In genomic region chr13:114387521-114388171, GRCm38 (mm10) we compare ENCODE assay signal across 8 mouse cellular contexts. TPM values are rescaled to one million over a fixed set of nuclear protein-coding genes. Genes with fewer than 3 reads are reported as not detected.
A peak's percentile ranks its signal among the peaks of the same experiment; 100 is the strongest.
DNase-seq lines count a peak whose midpoint lies in the region; ATAC-seq and TF ChIP-seq lines count a peak whose summit lies in the region.

No protein-coding gene starts in this region.

- no peaks in the 10 kb centered on the region for H3K27me3 ChIP-seq in embryonic facial prominence, embryonic 14.5 days (replicated peaks; ENCODE audit: control insufficient read depth, insufficient read depth, low read length)
- no peaks in the 10 kb centered on the region for H3K27me3 ChIP-seq in limb, embryonic 14.5 days (ENCODE audit: control insufficient read depth, insufficient read depth, low read length)
- no peaks in the 10 kb centered on the region for H3K27me3 ChIP-seq in midbrain, postnatal 0 days (ENCODE audit: insufficient read depth, low read length)

- peak overlapping the region; percentile 79 for H3K27ac ChIP-seq in embryonic facial prominence, embryonic 14.5 days (replicated peaks; ENCODE audit: low read depth, low read length)
- H3K27ac ChIP-seq in limb, embryonic 14.5 days (replicated peaks; ENCODE audit: low read depth, low read length): peak overlapping the region; percentile 86
- H3K27ac ChIP-seq in midbrain, postnatal 0 days (ENCODE audit: low read depth, low read length): peak overlapping the region; percentile 84

- TF ChIP-seq POLR2A in limb, embryonic 14.5 days (IDR thresholded peaks at IDR 0.05; ENCODE audit: borderline replicate concordance, extremely low read depth, insufficient read depth, insufficient read length): peak; percentile 63; the same call in 1 of the 2 replicates

- peak; percentile 90 for DNase-seq in 3T3-L1 (ENCODE audit: low read depth, low spot score)
- DNase-seq in adrenal gland, postnatal 4 days (ENCODE audit: low spot score in 2 of 2): peak; percentile 87 to 95
- peak; percentile 94 for DNase-seq in embryonic facial prominence, embryonic 14.5 days (ENCODE audit: low spot score)
- DNase-seq in heart, adult 8-10 months (ENCODE audit: low spot score): peak; percentile 95
- peak; percentile 93 for DNase-seq in kidney, adult 9 months
- DNase-seq in limb, embryonic 14.5 days (ENCODE audit: low spot score): peak; percentile 94
- peak; percentile 94 for DNase-seq in midbrain, postnatal 0 days (ENCODE audit: low spot score)
- DNase-seq in spleen, postnatal 14 days (ENCODE audit: low spot score in 2 of 2): peak; percentile 82 to 86

- peak overlapping the region; percentile 75 for H3K4me2 ChIP-seq in embryonic facial prominence, embryonic 14.5 days (ENCODE audit: low read depth, low read length)
- H3K4me2 ChIP-seq in limb, embryonic 14.5 days (replicated peaks; ENCODE audit: low read depth, low read length, severe bottlenecking): peak overlapping the region; percentile 65
- peak overlapping the region; percentile 57 for H3K4me2 ChIP-seq in midbrain, postnatal 0 days (ENCODE audit: low read depth, low read length, poor library complexity, severe bottlenecking)

- H3K4me3 ChIP-seq in embryonic facial prominence, embryonic 14.5 days (ENCODE audit: low read depth, low read length): peak overlapping the region; percentile 94
- peak overlapping the region; percentile 86 for H3K4me3 ChIP-seq in limb, embryonic 14.5 days (replicated peaks; ENCODE audit: low read length)
- H3K4me3 ChIP-seq in midbrain, postnatal 0 days (ENCODE audit: low read depth, low read length): peak overlapping the region; percentile 87

- peak; percentile 35; the same call in 1 of the 2 replicates for TF ChIP-seq CTCF in midbrain, postnatal 0 days (IDR thresholded peaks at IDR 0.05)

- H3K36me3 ChIP-seq in embryonic facial prominence, embryonic 14.5 days (ENCODE audit: control insufficient read depth, insufficient read depth, low read length): peaks cover 4% of the 10 kb centered on the region; the same call in 1 of the 2 replicates
- no peaks in the 10 kb centered on the region for H3K36me3 ChIP-seq in limb, embryonic 14.5 days (ENCODE audit: control insufficient read depth, insufficient read depth, low read length)
- H3K36me3 ChIP-seq in midbrain, postnatal 0 days (ENCODE audit: insufficient read depth, low read length): no peaks in the 10 kb centered on the region

- H3K9ac ChIP-seq in embryonic facial prominence, embryonic 14.5 days (ENCODE audit: low read depth, low read length): peak overlapping the region; percentile 93
- peak overlapping the region; percentile 87 for H3K9ac ChIP-seq in limb, embryonic 14.5 days (ENCODE audit: low read depth, low read length, severe bottlenecking)
- H3K9ac ChIP-seq in midbrain, postnatal 0 days (replicated peaks; ENCODE audit: low read length, poor library complexity, severe bottlenecking): peak overlapping the region; percentile 89

- peaks cover 6% of the 10 kb centered on the region; the same call in 1 of the 2 replicates for H3K9me3 ChIP-seq in embryonic facial prominence, embryonic 14.5 days (ENCODE audit: control insufficient read depth, low read length)
- H3K9me3 ChIP-seq in limb, embryonic 14.5 days (ENCODE audit: control insufficient read depth, low read length): no peaks in the 10 kb centered on the region
- no peaks in the 10 kb centered on the region for H3K9me3 ChIP-seq in midbrain, postnatal 0 days (ENCODE audit: low read length)

- ATAC-seq in embryonic facial prominence, embryonic 14.5 days (ENCODE audit: low read depth): peak; percentile 91
- ATAC-seq in limb, embryonic 14.5 days (ENCODE audit: low FRiP score, low read depth): peak; percentile 87
- peak; percentile 91 for ATAC-seq in midbrain, postnatal 0 days (ENCODE audit: low FRiP score)

- WGBS in embryonic facial prominence, embryonic 14.5 days: under 1% methylated on average over 36 of the region's 37 CpGs
- under 1% methylated on average over 36 of the region's 37 CpGs for WGBS in limb, embryonic 14.5 days
- under 1% methylated on average over 37 of the region's 37 CpGs for WGBS in midbrain, postnatal 0 days

- H3K4me1 ChIP-seq in embryonic facial prominence, embryonic 14.5 days (ENCODE audit: control insufficient read depth, insufficient read depth, low read length): peaks cover 6% of the 10 kb centered on the region
- peaks cover 6% of the 10 kb centered on the region for H3K4me1 ChIP-seq in limb, embryonic 14.5 days (ENCODE audit: control insufficient read depth, insufficient read depth, low read length)
- H3K4me1 ChIP-seq in midbrain, postnatal 0 days (ENCODE audit: insufficient read depth, low read length): no peaks in the 10 kb centered on the region

RNA-seq across cellular contexts. Expression of gene Ndufs4, which starts 0.4 kb away (rescaled TPM):
- total RNA-seq in adrenal gland, postnatal 4 days (2021): 100 to 1,000 TPM; 200 to 213 TPM
- 285 and 303 TPM in 2 replicates for polyA plus RNA-seq in embryonic facial prominence, embryonic 14.5 days (2014; fragmentation: Nextera tagmentation; extraction: Ambion mirVana)
- 100 to 1,000 TPM; 594 to 617 (median 604) TPM for total RNA-seq in heart, adult 8-10 months (2022)
- polyA plus RNA-seq in limb, embryonic 14.5 days (2012; rRNA removed): 53.6 and 86.5 TPM in 2 replicates
- 279 and 290 TPM in 2 replicates for polyA plus RNA-seq in limb, embryonic 14.5 days (2014; fragmentation: Nextera tagmentation; extraction: Ambion mirVana)
- 36.4 and 68.0 TPM in 2 replicates for total RNA-seq in midbrain, postnatal 0 days (2014; rRNA removed)
- 405 and 414 TPM in 2 replicates for polyA plus RNA-seq in midbrain, postnatal 0 days (2015; fragmentation: Nextera tagmentation; extraction: Ambion mirVana)

Comparison
In these comparisons a context has a peak if more than half of its experiments do, and no peak if none do; other contexts are left out.
1. Peak in every context shown above with its lines: DNase-seq, ATAC-seq, H3K4me3 ChIP-seq and H3K27ac ChIP-seq.